Mouse (Mus musculus) testis, postnatal 10 days (tissue): ENCODE measurements at regions not wholly inside any gene's neighbourhood (a gene's known extent, or its start where the extent isn't known, plus 50 kb on each side); places are given as distances from the start of the nearest gene placed in this dataset.
A peak's percentile ranks its signal among the peaks of the same experiment; 100 is the strongest.

Source experiments
- DNase-seq: peaks from one replicate; pipeline ENCODE4 v3.0.0; 2021; ENCODE audit warnings: low spot score

GRCm38 (mm10) chr5:82472146-82472545 is 882.8 kb downstream of the Tecrl start:
- DNase-seq: no peak

GRCm38 (mm10) chr5:82464272-82464671 is 890.7 kb downstream of the Tecrl start:
- DNase-seq: no peak

- DNase-seq: no peak
Observed at GRCm38 (mm10) chr5:82441288-82441687, 913.7 kb downstream of the Tecrl start.

DNA sequence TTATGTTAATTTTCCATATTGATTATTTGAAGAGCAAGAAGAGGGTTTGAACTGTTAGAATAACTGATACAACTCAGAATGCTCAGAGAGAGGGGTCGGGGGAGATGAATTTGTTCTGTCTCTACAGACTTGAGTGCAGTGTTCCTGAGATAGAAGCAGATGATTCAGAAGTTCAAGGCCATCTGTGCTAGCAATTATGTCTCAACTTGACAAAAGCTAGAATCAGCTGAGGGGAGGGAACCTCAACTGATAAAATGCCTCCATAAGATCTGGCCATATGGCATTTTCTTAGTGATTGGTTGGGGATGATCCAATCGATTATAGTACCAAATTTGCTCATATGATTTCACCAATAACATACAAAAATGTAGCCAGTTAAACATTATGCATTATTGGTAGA is 914.9 kb downstream of the Tecrl start:
- DNase-seq: no peak

- no peak for DNase-seq
Observed at GRCm38 (mm10) chr5:82420396-82420795, 934.6 kb downstream of the Tecrl start.

DNA sequence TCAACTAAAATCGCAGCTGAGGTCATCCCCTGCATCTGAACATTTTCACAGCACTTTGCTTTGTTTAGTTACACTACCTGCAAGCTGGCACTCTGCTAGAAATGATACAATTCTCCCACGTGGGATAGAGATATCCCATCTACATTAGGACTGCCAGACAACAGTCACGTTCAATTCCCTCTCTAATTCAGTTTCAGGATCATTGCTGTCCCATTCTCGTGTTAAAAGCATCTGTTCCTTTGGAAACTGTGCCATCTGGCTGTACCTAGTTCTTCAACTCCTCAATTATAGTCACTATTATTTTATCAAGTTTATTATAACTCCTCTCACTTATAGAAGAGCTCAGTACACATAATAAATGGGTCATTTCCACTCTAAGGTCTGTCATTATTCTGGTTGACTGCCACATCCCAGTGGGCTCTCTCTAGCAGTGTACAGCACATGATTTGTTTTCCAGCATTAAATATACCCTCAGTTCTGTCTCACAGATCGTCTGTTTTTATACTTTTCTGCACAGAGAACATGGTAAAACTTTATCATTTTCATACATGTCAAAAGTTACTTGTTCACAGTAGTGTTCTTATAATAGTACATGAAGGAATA is 958.3 kb downstream of the Tecrl start:
- no peak for DNase-seq

DNA sequence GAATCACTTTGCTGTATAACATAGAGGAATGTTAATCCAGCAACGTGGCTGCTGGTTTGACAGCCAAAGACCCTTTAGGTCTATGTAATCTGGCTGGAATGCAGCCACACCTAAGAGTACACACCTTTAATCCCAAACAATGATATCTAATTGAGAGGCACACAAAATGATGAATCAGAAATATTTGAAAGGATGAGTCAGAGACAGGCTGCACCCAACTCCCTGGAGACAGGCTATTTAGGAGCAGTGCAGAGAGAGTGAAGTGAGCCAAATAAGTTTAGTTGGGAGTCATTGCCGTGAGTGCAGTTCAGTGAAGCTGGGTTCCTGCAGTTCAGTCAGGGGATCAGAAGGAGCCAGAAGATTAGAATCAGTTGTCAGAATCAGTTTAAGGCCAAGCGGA is 993.4 kb downstream of the Tecrl start:
- no peak for DNase-seq

DNA sequence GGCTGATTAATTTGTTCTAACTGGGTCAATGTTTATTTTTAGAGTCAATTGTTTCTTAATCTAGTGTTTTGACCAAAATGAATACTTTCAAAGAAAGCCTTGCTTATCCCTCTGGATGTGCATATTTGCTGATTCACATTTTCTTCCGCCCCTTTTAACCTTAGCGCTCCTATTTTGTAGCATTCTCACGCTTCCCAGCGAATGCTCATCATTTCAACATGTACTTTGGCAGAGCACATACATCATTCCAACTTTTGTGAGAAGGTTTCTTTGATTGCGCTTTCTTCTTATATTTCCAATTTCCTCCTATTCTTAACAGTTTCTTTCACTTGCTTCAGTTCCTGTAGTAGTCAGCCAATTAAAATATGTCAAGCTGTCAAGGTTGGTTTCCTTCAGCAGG is 998.7 kb downstream of the Tecrl start:
- no peak for DNase-seq

DNA sequence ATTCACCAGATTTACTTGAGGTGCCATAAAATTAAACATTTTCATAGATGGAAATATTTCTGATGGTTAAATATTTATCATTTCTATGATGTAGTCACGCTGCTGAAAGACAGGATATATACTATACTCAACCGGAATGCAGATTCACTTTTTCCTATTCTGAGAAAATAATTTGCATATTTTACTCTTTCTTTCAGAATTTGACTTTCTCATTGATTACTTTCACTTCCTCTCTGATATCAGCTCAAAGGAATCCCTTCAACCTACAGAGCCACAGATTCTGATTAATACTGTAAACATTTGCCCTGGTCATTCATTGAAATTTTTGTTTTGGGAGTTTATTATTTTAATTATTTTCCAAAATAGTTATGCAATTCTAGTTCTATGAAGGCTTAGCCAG is 1003.9 kb downstream of the Tecrl start:
- no peak for DNase-seq

DNA sequence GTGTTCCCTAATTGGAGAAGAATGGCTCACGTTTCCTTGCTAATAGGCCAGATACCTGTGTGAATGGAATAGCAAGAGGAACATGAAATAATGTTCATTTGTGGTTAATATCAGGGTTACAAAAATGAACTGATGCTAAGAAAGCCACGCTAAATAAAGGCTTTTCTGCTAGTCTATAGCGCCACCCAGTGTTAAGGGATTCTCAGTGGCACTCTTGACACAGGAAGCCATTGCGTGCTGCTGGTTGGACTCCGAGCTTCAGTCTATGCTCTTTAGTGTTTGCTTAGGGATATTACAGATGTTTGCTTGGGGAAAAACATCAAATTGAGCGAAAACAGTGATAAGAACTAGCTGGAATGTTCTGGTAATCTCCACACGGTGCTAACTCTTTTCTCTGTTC is 1008.3 kb downstream of the Tecrl start:
- peak; percentile 62 for DNase-seq

DNA sequence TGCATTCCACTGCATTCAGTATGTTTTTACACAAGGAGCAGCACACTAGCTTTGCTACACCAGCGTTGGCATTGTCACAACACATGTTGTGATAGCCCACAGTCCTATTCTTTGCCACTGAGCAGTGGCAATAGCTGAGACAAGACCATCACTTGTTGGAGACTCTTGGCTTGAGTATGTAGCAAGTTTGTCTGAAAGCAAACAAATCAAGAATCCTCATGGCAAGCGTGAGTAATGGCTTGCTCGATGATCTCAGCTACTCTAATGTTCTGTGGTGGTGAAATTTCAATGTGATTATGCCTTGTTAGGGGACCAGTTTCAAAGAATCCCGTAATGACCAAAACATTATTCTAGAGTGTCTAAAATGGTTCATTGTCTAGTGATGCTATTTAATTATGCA is 1030.6 kb downstream of the Tecrl start:
- no peak for DNase-seq

DNA sequence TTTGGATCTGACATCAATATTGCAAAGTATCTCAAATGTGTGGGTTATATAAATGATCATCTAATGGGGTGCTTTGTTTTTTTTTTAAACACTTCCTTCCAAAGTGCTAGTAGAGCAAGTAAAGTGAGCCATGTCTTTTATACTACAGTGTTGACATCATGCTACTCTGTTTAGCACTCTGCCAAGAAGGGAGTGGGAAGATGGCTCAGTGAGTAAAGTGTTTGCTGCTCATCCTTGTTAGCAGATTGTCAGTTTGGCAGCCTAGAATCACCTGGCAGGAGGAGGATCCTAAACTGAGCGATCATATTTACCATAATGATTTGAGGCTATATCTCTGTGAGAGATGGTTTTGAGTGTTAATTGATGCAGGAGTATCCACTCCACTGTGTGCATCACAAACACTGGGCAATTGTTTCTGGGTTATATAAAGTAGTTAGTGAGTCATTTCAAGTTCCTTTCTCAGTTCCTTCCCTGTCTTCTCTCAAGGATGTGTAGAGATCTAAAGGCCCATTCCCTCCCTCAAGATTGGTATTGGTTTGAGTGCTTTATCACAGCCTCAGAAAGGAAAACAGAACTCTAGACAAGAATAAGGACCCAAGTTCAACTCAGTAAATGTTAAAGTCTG is 1035.2 kb downstream of the Tecrl start:
- DNase-seq: no peak

DNA sequence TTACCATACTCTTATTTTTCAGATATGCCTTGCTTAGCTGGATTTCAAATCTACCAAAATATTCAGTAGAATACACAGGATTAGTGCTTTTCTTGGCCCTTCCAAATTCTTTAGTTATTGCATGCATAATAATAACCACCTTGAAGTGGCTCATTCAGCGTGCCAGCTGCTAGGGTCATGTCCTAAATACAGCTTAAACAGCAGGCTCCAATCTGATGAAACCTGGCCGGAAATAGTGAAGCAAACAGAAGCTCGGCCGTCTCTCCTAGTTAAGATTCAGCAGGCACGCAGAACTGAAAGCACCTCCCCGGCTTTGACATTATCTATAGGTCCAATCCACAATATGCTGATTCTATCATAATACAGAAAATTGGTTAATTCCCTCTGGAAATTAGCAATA is 1042.9 kb downstream of the Tecrl start:
- no peak for DNase-seq

DNA sequence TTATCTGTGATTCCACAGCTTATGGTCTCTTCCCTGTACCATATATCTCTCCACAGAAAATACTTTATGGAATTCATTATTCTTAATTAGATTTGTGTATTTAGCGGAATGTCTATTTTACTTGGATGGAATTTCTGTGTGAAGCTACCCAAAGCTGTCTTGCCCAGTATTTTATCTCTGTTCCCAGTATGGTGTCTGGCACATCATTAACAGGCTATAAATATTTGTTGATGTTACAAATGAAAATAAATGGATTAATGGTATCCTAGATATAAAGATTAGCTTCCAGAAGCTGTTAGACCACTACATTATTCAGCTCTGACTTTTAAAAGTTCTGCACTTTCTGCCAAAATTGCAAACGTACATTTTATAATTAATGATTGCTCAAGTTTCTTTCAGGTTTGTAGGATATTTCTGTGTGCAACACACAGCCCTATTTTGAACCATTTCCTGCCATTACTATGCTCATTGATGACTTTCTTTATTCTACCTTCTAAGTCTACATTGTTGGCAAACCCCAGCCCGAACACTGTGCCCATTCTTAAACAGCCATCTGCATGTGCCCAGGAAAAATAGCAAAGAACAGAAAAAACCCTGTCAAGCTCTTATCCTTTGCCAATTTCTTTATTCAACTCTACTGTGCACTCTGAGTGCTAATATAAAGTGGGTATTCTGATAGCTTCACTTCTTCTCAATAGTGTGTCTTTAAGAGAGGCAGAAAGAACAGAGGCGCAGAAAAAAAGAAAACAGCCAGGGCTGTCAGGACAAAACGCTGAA is 1066.7 kb downstream of the Tecrl start:
- no peak for DNase-seq

GRCm38 (mm10) chr5:82253356-82254104 is 1101.5 kb downstream of the Tecrl start:
- DNase-seq: no peak

GRCm38 (mm10) chr5:82226329-82226728 is 1128.7 kb downstream of the Tecrl start:
- DNase-seq: no peak

DNA sequence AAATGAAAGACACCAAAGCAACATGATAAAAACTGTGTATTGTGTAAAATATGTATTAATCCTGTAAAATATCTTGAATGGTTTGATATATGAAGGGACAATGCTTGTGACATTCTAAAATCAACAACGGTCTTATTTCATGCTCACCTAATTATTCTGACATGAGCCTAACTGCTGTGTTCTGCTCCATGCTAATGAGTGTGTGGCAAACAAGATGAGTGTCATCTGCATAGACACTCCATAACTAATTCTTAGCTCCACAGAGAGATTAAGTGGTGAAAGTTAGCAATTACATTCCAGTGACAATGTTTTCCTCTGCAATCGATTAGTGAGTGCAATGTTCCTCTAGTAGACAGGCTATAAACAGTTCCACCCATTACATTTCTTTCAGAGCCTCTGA is 1131.4 kb downstream of the Tecrl start:
- DNase-seq: no peak

- DNase-seq: no peak
Observed at GRCm38 (mm10) chr5:82203606-82204005, 1151.4 kb downstream of the Tecrl start.
